Mouse (Mus musculus): ENCODE results near the gene Ubap1l.

Ubap1l gene

DNA sequence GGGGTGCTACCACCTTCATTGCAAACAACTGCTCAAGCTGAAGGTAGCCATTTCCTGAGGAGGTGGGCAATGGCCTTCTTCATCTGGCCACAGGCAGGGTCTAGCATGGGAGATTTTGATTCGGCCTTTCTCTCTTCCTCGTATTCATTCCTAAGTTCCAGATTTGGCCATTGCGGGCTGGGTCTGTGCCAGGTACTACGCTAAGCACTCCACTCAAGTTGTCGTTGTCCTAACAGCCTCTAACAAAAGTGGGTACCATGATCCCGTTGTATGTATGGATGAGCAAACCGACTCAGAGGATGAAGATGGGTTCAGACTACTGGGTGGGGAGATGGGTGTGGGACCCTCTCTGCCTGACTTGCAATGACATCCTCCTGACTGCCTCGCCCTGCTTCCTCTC is 49.5 kb downstream of the Ubap1l start:
- DNase-seq (ENCODE audit: low read depth, low spot score): no peak

DNA sequence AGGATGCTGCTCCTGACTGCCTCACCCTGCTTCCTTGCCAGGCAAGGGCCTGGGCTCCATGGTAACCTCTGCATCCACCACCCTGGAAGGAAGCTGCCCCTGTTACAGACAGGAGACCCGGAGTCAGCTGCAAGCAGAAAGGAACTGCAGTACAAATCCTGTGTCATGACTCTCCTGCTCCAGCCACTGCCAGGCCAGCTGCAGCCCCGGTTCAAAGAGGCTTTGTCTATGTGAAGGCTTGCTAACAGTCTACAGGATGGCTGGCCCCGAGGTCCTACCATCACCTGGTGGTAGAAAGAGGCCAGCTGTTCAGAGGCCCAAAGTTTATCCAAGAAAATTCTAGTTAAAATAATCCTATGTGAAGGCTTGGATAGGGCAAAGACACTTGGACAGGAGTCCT is 50.5 kb downstream of the Ubap1l start:
- no peak for DNase-seq (ENCODE audit: low read depth, low spot score)

DNA sequence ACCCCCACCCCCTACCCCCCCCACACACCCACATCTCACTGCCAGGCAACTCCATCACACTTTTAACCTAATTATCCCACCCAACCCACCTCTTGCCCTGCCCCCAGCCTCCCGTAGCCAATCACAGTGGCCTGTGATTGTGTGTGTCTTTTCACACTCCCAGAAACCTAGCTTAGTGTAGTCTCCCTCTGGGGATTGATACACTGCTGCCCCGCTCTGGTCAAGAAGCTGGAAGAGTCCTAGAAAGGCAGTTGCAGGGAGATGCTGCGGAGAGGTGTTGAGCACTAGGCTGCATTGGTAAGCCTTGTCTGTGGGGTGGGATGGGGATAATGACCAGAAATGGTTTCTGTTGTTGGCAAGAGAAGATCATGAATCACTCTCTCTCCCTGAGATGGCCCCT is 56.9 kb downstream of the Ubap1l start:
- DNase-seq (ENCODE audit: low read depth, low spot score): no peak

DNA sequence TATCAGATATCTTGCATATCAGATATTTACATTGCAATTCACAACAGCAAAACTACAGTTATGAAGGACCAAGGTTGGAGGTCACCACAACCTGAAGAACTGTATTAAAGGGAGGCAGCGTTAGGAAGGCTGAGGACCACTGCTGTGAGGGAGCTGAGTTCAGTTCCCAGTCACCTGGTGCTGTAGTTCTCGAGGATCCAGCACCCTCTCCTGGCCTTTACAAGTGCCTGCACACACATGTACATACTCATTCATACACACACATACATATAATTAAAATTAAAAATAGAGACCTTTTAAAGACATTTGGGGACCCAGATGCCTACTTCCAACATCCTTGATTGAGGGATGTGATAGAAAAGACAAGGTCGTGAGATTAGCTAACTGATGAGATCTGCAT is 58.8 kb downstream of the Ubap1l start:
- DNase-seq (ENCODE audit: low read depth, low spot score): no peak

DNA sequence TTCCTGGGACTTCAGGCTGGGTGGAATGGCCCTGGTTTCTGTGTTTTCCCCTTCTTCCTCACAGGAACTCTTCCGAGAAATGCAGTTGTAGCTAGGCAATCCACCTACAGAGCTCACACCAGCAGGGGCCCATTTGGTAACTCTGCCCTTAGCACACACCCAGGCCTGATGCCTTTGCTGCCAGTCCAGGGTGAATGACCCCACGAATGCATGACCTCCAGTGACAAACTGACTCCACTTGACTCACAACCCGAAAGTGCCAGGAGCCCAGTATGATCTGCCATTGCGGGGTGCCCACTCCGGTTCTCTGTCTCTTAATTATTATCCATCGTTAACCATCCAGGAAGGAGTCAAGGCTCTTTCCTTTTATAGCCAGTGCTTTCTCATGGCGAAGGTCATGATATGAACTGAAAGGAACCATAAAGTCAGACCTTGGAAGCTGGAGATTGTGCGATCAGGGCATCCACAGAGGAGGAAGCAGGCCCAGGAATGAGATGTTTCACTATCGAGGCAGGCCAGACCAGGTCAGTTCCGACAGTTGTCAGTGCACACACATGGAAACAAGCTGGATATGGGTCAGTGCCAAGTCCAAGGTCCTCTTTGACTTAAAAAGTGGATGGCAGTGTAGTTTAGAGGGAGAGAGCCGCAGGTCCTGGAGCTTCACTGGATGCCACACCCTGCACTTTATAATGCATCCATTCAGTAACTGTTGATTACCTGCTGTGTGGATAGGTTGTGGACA is 62.1 kb downstream of the Ubap1l start, which contains the start of gene Slc51b:
Slc51b (minus strand) TSS at position 196 of the 742 bp plus-strand sequence.
- DNase-seq (ENCODE audit: low read depth, low spot score): no peak

DNA sequence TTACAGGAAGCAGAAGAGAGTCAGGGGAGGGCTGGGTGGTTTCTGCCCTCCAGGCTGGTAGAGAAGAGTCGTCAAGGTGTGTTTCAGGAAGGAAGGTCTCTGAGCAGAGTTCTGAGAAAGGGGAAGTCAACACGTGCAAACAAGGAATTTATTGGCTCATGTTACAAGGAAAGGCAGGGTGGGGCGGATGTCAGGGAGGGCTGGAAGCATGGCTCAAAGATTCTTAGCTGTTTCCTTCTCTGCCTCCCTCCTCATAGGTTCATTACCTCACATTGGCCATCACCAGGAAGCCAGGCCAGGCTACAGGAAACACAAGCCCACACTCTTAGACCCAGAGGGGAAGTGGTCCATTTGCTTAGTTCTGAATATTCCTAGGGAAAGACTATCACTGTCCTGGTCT is 63.6 kb downstream of the Ubap1l start:
- DNase-seq (ENCODE audit: low read depth, low spot score): no peak

DNA sequence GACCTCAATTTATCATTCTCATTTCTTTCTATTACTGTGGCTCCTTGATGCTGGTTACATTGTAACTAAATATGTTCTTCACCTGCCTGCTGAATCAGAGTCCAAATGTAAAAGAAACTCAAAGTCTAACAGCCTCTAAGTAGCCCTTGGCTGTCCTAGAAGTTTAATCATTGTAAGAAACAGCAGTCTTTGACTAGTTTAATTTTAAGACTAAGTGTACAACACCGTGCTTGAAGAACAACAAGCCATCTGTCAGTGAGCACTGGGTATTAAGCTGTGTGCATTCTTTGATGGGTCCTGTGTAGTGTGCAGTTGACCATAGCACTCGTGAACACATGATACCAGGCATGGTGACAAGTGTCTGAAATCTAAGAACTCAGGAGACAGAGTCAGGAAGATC is 66.7 kb downstream of the Ubap1l start:
- DNase-seq (ENCODE audit: low read depth, low spot score): no peak

DNA sequence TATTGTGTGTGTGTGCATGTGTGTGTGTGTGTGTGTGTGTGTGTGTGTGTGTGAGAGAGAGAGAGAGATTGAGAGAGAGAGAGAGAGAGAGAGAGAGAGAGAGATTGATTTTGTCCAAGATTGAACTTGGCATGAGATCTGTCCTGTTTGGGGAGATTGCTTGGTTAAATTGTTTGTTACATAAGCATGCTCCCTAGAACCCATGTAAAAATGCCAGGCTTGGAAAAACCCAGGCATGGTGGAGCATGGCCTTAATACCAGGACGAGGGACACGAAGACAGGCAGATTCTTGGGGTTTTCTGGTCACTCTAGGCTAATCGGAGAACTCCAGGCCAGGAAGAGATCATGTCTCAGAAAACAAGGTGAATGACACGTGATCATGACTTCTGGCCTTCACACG is 67.2 kb downstream of the Ubap1l start:
- DNase-seq (ENCODE audit: low read depth, low spot score): no peak
